Mouse (Mus musculus) forelimb bud, embryonic 11.5 days (tissue): ENCODE results near the gene Cnfn.
"Not testable (repeated sequence)": the region's sequence is repeated elsewhere in the genome, so short reads cannot be mapped to it uniquely, and the experiment has no call there.

Experiments
- DNase-seq: peaks from one replicate; pipeline ENCODE4 v3.0.0-alpha.2; 2012; ENCODE audit warnings: low read depth, low spot score

Gene Cnfn

GRCm38 (mm10) chr7:25365937-25366625 lies 3.4 kb downstream of the Cnfn start:
- no peak for DNase-seq

- no peak for DNase-seq
These were observed 5.9 kb downstream of the Cnfn start for GRCm38 (mm10) chr7:25363632-25364031.

- DNase-seq = no peak
These were observed 6.4 kb downstream of the Cnfn start for GRCm38 (mm10) chr7:25363151-25363550.

- no peak for DNase-seq
These were observed 10.8 kb downstream of the Cnfn start for GRCm38 (mm10) chr7:25358721-25359206.

- no peak for DNase-seq
These were observed 20.7 kb downstream of the Cnfn start for GRCm38 (mm10) chr7:25348861-25349260.

- no peak for DNase-seq
These were observed 28.3 kb downstream of the Cnfn start for GRCm38 (mm10) chr7:25341000-25341784.

GRCm38 (mm10) chr7:25339329-25339728 lies 30.2 kb downstream of the Cnfn start:
- DNase-seq = no peak

- DNase-seq = no peak
These were observed 35.1 kb downstream of the Cnfn start for GRCm38 (mm10) chr7:25334472-25334871.

- peak; percentile 69 for DNase-seq
These were observed 35.8 kb downstream of the Cnfn start for GRCm38 (mm10) chr7:25333596-25334307.

- no peak for DNase-seq
These were observed 43.3 kb downstream of the Cnfn start for GRCm38 (mm10) chr7:25326233-25326632.

- DNase-seq = not testable (repeated sequence)
These were observed 44.1 kb downstream of the Cnfn start for GRCm38 (mm10) chr7:25325431-25325830.

- no peak for DNase-seq
These were observed 46.3 kb downstream of the Cnfn start for GRCm38 (mm10) chr7:25323219-25323618.

GRCm38 (mm10) chr7:25322058-25322484 lies 47.5 kb downstream of the Cnfn start:
- DNase-seq = peak; percentile 90
